Mouse (Mus musculus) lung, postnatal 0 days (tissue): ENCODE results near the gene Chaf1b. TPM values are rescaled to one million over a fixed set of nuclear protein-coding genes. Genes with fewer than 3 reads are reported as not detected.

Source experiments
- ATAC-seq: fragments of 200-750 bp; cut with Nextera tagmentation; 2 replicates; pipeline ENCODE4 v1.8.0; 2017; ENCODE audit warnings: moderate library complexity
- DNase-seq: peaks from one replicate; pipeline ENCODE4 v3.0.0-alpha.2; 2016; ENCODE audit warnings: low spot score
- H3K27ac ChIP-seq: fragments of 300-500 bp; sonication (generic); 2 replicates; pipeline ENCODE4 v1.5.1; 2014; ENCODE audit warnings: antibody characterized with exemption, mild to moderate bottlenecking, low read length, mixed read lengths
- H3K27me3 ChIP-seq: fragments of 300-500 bp; sonication (generic); replicated peaks from 2 replicates; pipeline ENCODE4 v1.6.1; 2014; ENCODE audit warnings: low read length, mixed read lengths; ENCODE audit not compliant: insufficient read depth
- H3K36me3 ChIP-seq: fragments of 300-500 bp; sonication (generic); 2 replicates; pipeline ENCODE4 v1.6.1; 2014; ENCODE audit warnings: low read length, mixed read lengths; ENCODE audit not compliant: insufficient read depth
- H3K4me1 ChIP-seq: fragments of 300-500 bp; sonication (generic); 2 replicates; pipeline ENCODE4 v1.6.1; 2014; ENCODE audit warnings: antibody characterized with exemption, low read depth, low read length, mixed read lengths; ENCODE audit not compliant: insufficient read depth
- H3K4me2 ChIP-seq: fragments of 300-500 bp; sonication (generic); replicated peaks from 2 replicates; pipeline ENCODE4 v1.6.1; 2014; ENCODE audit warnings: low read depth, mild to moderate bottlenecking, low read length, moderate library complexity, mixed read lengths
- H3K4me3 ChIP-seq: fragments of 300-500 bp; sonication (generic); 2 replicates; pipeline ENCODE4 v1.5.1; 2014; ENCODE audit warnings: low read depth, low read length
- H3K9ac ChIP-seq: fragments of 300-500 bp; sonication (generic); replicated peaks from 2 replicates; pipeline ENCODE4 v1.6.1; 2014; ENCODE audit warnings: low read depth, mild to moderate bottlenecking
- H3K9me3 ChIP-seq: fragments of 300-500 bp; sonication (generic); 2 replicates; pipeline ENCODE4 v1.6.1; 2016; ENCODE audit warnings: low read length, mixed read lengths
- CTCF ChIP-seq: IDR thresholded peaks from 2 replicates; pipeline ENCODE4 v1.5.1; 2016; ENCODE audit warnings: antibody characterized with exemption, mild to moderate bottlenecking
- EP300 ChIP-seq: IDR thresholded peaks from 2 replicates; pipeline ENCODE4 v1.6.1; 2016; ENCODE audit warnings: antibody characterized with exemption, mild to moderate bottlenecking, control low read depth
- WGBS: fragments of 180-500 bp; shearing (Covaris S2); extraction: QIAGEN DNeasy Blood & Tissue Kit; methylation state at CpG from one replicate; pipeline ENCODE4 v1.1.7; 2014; 5-methylcytosine and 5-hydroxymethylcytosine counted together
- polyA plus RNA-seq: library from polyadenylated mRNA; unstranded; fragments of >200 nt; fragmentation: Nextera tagmentation; extraction: Ambion mirVana; gene quantifications from 2 replicates; pipeline ENCODE4 v1.2.1, GENCODE M21; 2015

Chaf1b gene
- polyA plus RNA-seq, 1 experiment from 2014 or later: 10.2 TPM

DNA sequence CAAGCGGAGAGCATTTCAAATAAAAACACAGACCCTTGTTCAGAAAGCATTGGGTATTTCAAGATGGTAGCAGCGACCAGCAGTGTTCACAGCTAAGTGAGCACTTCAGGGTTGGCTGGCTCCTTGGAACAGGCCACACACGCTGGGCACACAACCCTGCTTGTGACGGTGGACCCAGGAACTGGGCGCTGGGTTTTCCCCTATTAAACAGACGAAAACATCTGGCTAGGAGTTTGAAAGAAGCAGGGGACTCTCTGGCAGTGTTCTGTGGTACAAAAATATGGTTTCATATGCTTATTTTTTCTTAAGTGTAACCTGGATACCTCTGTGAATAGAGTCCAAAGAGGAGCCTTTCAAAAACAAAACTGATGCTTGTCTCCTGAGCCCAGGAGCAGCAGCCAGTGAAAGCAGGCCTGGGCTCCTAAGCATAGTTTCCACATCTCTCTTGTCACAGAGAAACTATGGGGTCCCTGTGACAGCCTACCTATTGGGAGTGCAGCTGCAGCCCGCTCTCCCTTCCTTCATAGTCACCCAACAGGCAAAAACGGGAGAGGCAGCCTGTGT is 42.1 kb downstream of the Chaf1b start:
- no peak overlapping the region for H3K4me2 ChIP-seq
- 73% methylated on average over 8 of the region's 8 CpGs for WGBS
- no peaks in the 10 kb centered on the region for H3K36me3 ChIP-seq
- H3K4me1 ChIP-seq: no peaks in the 10 kb centered on the region
- no peak overlapping the region for H3K4me3 ChIP-seq
- H3K27me3 ChIP-seq: no peaks in the 10 kb centered on the region
- no peaks in the 10 kb centered on the region for H3K9me3 ChIP-seq
- TF ChIP-seq EP300 (no peak), CTCF (no peak)
- H3K9ac ChIP-seq: no peak overlapping the region
- no peak overlapping the region for H3K27ac ChIP-seq
- no peak for DNase-seq
- no peak for ATAC-seq

GRCm38 (mm10) chr16:93929370-93930032 is 45.8 kb downstream of the Chaf1b start:
- no peaks in the 10 kb centered on the region for H3K9me3 ChIP-seq
- 81% methylated on average over 17 of the region's 17 CpGs for WGBS
- ATAC-seq (no peak), DNase-seq (no peak)
- no peak for TF ChIP-seq CTCF
- TF ChIP-seq EP300: no peak
- H3K4me2 ChIP-seq: no peak overlapping the region
- no peaks in the 10 kb centered on the region for H3K36me3 ChIP-seq
- H3K9ac ChIP-seq: no peak overlapping the region
- H3K27ac ChIP-seq: no peak overlapping the region
- H3K4me1 ChIP-seq: no peaks in the 10 kb centered on the region
- no peak overlapping the region for H3K4me3 ChIP-seq
- H3K27me3 ChIP-seq: no peaks in the 10 kb centered on the region

GRCm38 (mm10) chr16:93932185-93933168 is 48.8 kb downstream of the Chaf1b start:
- no peak overlapping the region for H3K4me3 ChIP-seq
- WGBS: 46% methylated on average over 17 of the region's 17 CpGs
- H3K9ac ChIP-seq: no peak overlapping the region
- H3K4me2 ChIP-seq: no peak overlapping the region
- no peaks in the 10 kb centered on the region for H3K4me1 ChIP-seq
- no peak overlapping the region for H3K27ac ChIP-seq
- no peaks in the 10 kb centered on the region for H3K9me3 ChIP-seq
- ATAC-seq: no peak
- no peak for TF ChIP-seq EP300
- TF ChIP-seq CTCF: no peak
- DNase-seq: no peak
- H3K27me3 ChIP-seq: no peaks in the 10 kb centered on the region
- H3K36me3 ChIP-seq: no peaks in the 10 kb centered on the region

DNA sequence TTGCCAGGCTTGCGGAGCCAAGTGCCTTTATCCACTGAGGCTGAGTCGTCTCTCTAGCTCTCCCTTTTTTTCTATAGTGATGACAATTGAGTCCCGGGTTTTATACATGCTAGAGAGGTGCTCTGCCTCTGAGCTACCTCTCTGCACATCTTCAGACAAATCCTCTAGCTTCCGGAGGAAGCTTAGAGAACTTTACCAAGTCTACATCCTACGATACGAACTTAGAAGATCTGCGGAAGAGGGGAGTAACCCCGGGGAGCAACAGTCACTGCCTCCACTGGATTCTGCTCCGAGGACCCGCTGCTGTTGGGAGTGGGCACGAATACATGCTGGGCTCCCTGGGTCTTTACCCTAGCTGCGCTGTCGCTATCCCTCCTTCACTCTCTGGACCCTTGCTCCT is 50.9 kb downstream of the Chaf1b start:
- no peaks in the 10 kb centered on the region for H3K4me1 ChIP-seq
- WGBS: 15% methylated on average over 13 of the region's 13 CpGs
- H3K27me3 ChIP-seq: no peaks in the 10 kb centered on the region
- no peaks in the 10 kb centered on the region for H3K9me3 ChIP-seq
- H3K9ac ChIP-seq: no peak overlapping the region
- H3K36me3 ChIP-seq: no peaks in the 10 kb centered on the region
- TF ChIP-seq CTCF (no peak), EP300 (no peak)
- ATAC-seq (no peak), DNase-seq (no peak)
- H3K27ac ChIP-seq: no peak overlapping the region
- H3K4me2 ChIP-seq: no peak overlapping the region
- H3K4me3 ChIP-seq: no peak overlapping the region

DNA sequence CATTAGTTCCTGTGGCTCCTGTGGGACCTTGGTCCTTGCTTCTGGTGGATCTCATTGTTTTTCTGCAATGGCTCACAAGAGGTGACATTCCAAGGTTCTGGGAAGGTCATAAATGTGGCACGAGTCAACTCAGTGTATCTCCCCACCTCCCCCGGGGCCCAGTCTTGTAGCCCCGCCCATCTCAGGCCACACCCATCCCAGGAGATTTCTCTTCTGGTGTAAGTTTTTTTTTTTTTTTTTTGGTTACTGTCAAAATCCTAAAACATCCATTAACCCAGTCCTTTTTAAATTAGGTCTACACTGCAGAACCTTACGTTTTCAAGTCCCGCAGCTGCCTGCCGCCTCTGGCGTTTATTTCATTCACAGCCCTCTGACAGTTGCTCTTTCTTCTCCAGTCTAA is 51.3 kb downstream of the Chaf1b start:
- H3K4me2 ChIP-seq: no peak overlapping the region
- TF ChIP-seq CTCF (no peak), EP300 (no peak)

DNA sequence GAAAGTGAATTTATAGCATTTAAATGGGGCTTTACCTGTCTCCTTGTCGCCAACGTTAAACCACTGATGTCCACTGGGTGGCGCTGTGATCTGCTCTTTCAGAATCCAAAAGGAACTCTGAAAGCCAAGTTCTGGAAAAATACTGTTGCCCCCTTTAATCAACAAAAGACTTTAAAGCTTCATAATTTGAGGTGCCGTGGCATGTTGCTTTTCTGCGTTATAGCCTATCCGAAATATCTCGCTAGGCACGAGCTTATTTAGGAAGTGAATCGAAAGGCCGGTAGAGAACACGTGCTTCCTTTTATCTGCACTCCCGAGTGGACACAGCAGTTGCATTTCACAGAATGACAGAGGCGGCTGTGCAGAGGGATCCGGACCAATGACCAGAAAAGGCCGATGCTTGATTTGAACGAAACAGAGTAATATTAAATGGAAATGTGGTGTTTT is 54.7 kb downstream of the Chaf1b start:
- WGBS: 5% methylated on average over 16 of the region's 16 CpGs
- H3K4me2 ChIP-seq: peak overlapping the region; percentile 61
- no peak overlapping the region for H3K27ac ChIP-seq
- H3K36me3 ChIP-seq: no peaks in the 10 kb centered on the region
- TF ChIP-seq CTCF (peak; percentile 82), EP300 (no peak)
- DNase-seq (peak; percentile 69), ATAC-seq (no peak)
- H3K9me3 ChIP-seq: no peaks in the 10 kb centered on the region
- H3K9ac ChIP-seq: no peak overlapping the region
- no peaks in the 10 kb centered on the region for H3K4me1 ChIP-seq
- H3K27me3 ChIP-seq: no peaks in the 10 kb centered on the region
- H3K4me3 ChIP-seq: peak overlapping the region; percentile 38

More for the DNA sequence above, 51.3 kb downstream of the Chaf1b start:
- no peak for ATAC-seq
- H3K27ac ChIP-seq: no peak overlapping the region
- H3K4me3 ChIP-seq: no peak overlapping the region
- no peaks in the 10 kb centered on the region for H3K9me3 ChIP-seq
- H3K9ac ChIP-seq: no peak overlapping the region
- WGBS: 22% methylated on average over 7 of the region's 7 CpGs
- H3K4me1 ChIP-seq: no peaks in the 10 kb centered on the region
- DNase-seq: no peak
- no peaks in the 10 kb centered on the region for H3K27me3 ChIP-seq
- no peaks in the 10 kb centered on the region for H3K36me3 ChIP-seq
